Mouse (Mus musculus) lung, adult 2 months (tissue): Measurements from ENCODE around the gene Creg2.

Experiments
- CTCF ChIP-seq: fragments of 200-500 bp; IDR thresholded peaks from 2 replicates; pipeline ENCODE4 v1.5.1; 2011; ENCODE audit warnings: mild to moderate bottlenecking, low read length, control low read depth; ENCODE audit not compliant: insufficient read depth
- POLR2A ChIP-seq: fragments of 200-500 bp; IDR thresholded peaks from 2 replicates; pipeline ENCODE4 v1.6.1; 2011; ENCODE audit warnings: low read depth, mild to moderate bottlenecking, control low read depth, low read length, borderline replicate concordance; ENCODE audit errors: extremely low read depth

DNA sequence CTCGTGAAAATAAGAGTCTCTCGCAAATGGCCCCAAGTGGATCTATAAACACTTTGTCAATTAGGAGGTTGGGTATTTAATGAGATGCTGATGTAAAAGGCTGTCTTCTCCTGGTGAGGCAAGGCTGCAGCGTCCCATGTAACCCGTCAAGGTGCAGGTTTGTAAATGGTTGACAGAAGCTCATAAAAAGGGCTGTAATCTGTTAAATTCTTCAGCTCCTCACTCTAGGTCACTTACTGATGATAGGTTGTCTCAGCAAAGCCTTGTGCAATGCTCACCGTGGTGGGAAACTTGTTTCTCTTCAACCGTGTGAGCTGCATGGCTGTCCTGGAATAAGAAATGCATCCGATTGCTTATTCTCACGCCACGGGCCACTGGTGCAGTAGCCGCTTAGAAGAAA is 57.4 kb downstream of the Creg2 start:
- TF ChIP-seq POLR2A, result no peak
- TF ChIP-seq CTCF, result no peak
